Mouse (Mus musculus) thymus, adult 2 months (tissue): Measurements from ENCODE around the gene Cdt1.

ENCODE experiments used
- CTCF ChIP-seq: fragments of 200-500 bp; IDR thresholded peaks from 2 replicates; pipeline ENCODE4 v1.5.1; 2012; ENCODE audit warnings: mild to moderate bottlenecking, control low read depth, low read length, moderate library complexity, borderline replicate concordance; ENCODE audit not compliant: control insufficient read depth, poor library complexity, insufficient read depth; ENCODE audit errors: extremely low read depth
- POLR2A ChIP-seq: fragments of 200-500 bp; IDR thresholded peaks from 2 replicates; pipeline ENCODE4 v1.6.1; 2012; ENCODE audit warnings: mild to moderate bottlenecking, low read length, control low read depth, moderate library complexity; ENCODE audit not compliant: control insufficient read depth, poor library complexity, insufficient read depth; ENCODE audit errors: extremely low read depth

- TF ChIP-seq CTCF = no peak
- no peak for TF ChIP-seq POLR2A
Measured at GRCm38 (mm10) chr8:122524506-122524905, 43.3 kb upstream of the Cdt1 start.
